Mouse (Mus musculus): Measurements from ENCODE around the gene Cfap45. TPM values are rescaled to one million over a fixed set of nuclear protein-coding genes. Genes with fewer than 3 reads are reported as not detected.
A peak's percentile ranks its signal among the peaks of the same experiment; 100 is the strongest.

Gene Cfap45
- polyA plus RNA-seq, 1 experiment from 2014 or later = 1.4 TPM

- no peak for ATAC-seq
- Histone ChIP-seq H3K4me1 (peaks cover 12% of the 10 kb centered on the region), H3K9ac (no peak overlapping the region), H3K4me2 (no peak overlapping the region), H3K27me3 (peaks cover 17% of the 10 kb centered on the region), H3K36me3 (ENCODE audit: poor library complexity, severe bottlenecking) (no peaks in the 10 kb centered on the region), H3K9me3 (replicated peaks) (no peaks in the 10 kb centered on the region), H3K27ac (no peak overlapping the region), H3K4me3 (no peak overlapping the region)
- 74% methylated on average over 7 of the region's 7 CpGs for WGBS
These were observed 5.4 kb downstream of the Cfap45 start for GRCm38 (mm10) chr1:172525971-172526370.

GRCm38 (mm10) chr1:172526380-172527081 lies 5.9 kb downstream of the Cfap45 start:
- Histone ChIP-seq H3K9ac (no peak overlapping the region), H3K4me2 (no peak overlapping the region), H3K9me3 (replicated peaks) (no peaks in the 10 kb centered on the region), H3K27me3 (peaks cover 17% of the 10 kb centered on the region), H3K36me3 (ENCODE audit: poor library complexity, severe bottlenecking) (no peaks in the 10 kb centered on the region), H3K27ac (no peak overlapping the region), H3K4me1 (peaks cover 13% of the 10 kb centered on the region), H3K4me3 (no peak overlapping the region)
- ATAC-seq = no peak
- WGBS = 85% methylated on average over 23 of the region's 23 CpGs

DNA sequence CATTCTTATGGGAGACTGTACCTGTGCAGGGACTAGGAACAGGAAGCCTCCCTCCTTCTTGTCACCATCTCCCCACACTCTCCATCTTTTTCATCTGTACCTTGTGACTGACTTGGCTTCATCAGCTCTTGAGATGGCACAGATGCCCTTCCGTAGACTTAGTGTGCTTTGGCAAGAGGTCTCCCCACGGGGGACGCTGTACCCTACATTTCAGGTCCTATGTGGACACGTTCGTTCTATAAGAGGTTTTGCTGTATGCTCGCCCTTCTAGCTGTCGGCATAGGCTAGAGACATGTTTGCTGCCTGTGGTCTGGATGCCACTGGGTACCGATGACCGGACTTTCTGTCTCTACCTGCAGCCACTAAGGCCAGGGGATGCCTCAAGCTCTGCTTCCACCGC lies 6.8 kb downstream of the Cfap45 start:
- Histone ChIP-seq H3K4me2 (no peak overlapping the region), H3K4me3 (no peak overlapping the region), H3K4me1 (peaks cover 21% of the 10 kb centered on the region), H3K27me3 (peaks cover 17% of the 10 kb centered on the region), H3K9me3 (replicated peaks) (no peaks in the 10 kb centered on the region), H3K9ac (no peak overlapping the region), H3K36me3 (ENCODE audit: poor library complexity, severe bottlenecking) (no peaks in the 10 kb centered on the region), H3K27ac (no peak overlapping the region)
- whole genome bisulfite sequencing = 94% methylated on average over 10 of the region's 10 CpGs
- ATAC-seq = no peak

DNA sequence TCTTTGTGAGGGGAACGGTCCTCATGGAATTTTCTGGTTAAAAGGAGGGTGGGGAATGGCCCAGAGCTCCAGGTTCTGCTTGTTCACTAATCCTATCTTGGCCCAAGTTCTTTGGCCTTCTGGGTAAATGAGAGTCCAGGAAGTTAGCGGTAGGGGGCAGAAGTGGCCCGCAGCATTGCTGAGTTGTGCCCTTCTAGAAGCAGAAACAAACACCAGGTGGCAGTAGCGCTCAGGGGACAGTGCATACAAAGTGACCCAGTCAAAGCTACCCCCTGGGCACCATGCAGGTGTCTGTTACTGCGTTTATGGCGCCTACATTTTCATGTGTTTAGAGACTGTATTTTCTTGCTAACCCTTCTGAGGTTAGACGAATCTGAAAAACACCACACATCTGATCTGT lies 8.1 kb downstream of the Cfap45 start:
- Histone ChIP-seq H3K27me3 (peaks cover 17% of the 10 kb centered on the region), H3K4me3 (no peak overlapping the region), H3K9me3 (replicated peaks) (no peaks in the 10 kb centered on the region), H3K36me3 (ENCODE audit: poor library complexity, severe bottlenecking) (no peaks in the 10 kb centered on the region), H3K27ac (no peak overlapping the region), H3K4me2 (no peak overlapping the region), H3K9ac (no peak overlapping the region), H3K4me1 (peaks cover 25% of the 10 kb centered on the region)
- ATAC-seq = peak; percentile 77
- 5% methylated on average over 7 of the region's 7 CpGs for WGBS

- no peak overlapping the region for H3K4me3 ChIP-seq
- H3K27me3 ChIP-seq = peaks cover 21% of the 10 kb centered on the region
- no peak overlapping the region for H3K9ac ChIP-seq
- ATAC-seq = peak; percentile 28; the same call in 1 of the 2 replicates
- 31% methylated on average over 8 of the region's 8 CpGs for WGBS
- H3K4me1 ChIP-seq = peaks cover 25% of the 10 kb centered on the region
- H3K36me3 ChIP-seq (ENCODE audit: poor library complexity, severe bottlenecking) = no peaks in the 10 kb centered on the region
- H3K9me3 ChIP-seq (replicated peaks) = no peaks in the 10 kb centered on the region
- H3K4me2 ChIP-seq = no peak overlapping the region
- H3K27ac ChIP-seq = no peak overlapping the region
These were observed 10.1 kb downstream of the Cfap45 start for GRCm38 (mm10) chr1:172530544-172531220.

- Histone ChIP-seq H3K4me2 (peak overlapping the region; percentile 44), H3K4me3 (peak overlapping the region; percentile 8; the same call in 1 of the 2 replicates), H3K27ac (no peak overlapping the region), H3K4me1 (peaks cover 25% of the 10 kb centered on the region), H3K27me3 (peaks cover 12% of the 10 kb centered on the region), H3K36me3 (ENCODE audit: poor library complexity, severe bottlenecking) (no peaks in the 10 kb centered on the region), H3K9ac (0 out of 2 replicates have a peak overlapping the region, but pooled peaks have one; percentile 23), H3K9me3 (replicated peaks) (no peaks in the 10 kb centered on the region)
- ATAC-seq = peak; percentile 41
- 4% methylated on average over 13 of the region's 13 CpGs for WGBS
These were observed 11.9 kb downstream of the Cfap45 start for GRCm38 (mm10) chr1:172532551-172532950.

DNA sequence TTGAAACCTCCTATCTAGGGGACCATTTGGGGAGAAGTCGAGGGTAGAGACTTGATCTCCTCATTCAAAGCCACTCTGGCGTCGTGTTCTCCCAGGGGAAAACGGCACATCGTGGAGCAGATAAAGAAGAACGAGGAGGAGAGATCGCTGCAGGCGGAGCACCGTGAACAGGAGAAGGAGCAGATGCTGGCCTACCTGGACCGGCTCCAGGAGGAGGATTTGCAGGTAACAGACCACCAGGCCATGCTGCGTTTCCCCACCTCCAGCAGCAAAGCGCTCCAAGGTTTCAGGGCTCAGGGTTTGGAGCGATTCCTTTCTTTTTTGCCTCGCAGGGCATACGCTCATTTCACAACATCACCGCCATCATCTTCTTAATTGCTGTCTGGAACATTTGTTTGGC lies 14.5 kb downstream of the Cfap45 start:
- Histone ChIP-seq H3K9me3 (replicated peaks) (no peaks in the 10 kb centered on the region), H3K27me3 (peaks cover 7% of the 10 kb centered on the region; the same call in 1 of the 2 replicates), H3K9ac (no peak overlapping the region), H3K27ac (no peak overlapping the region), H3K4me3 (no peak overlapping the region), H3K4me2 (no peak overlapping the region), H3K4me1 (peaks cover 32% of the 10 kb centered on the region), H3K36me3 (ENCODE audit: poor library complexity, severe bottlenecking) (no peaks in the 10 kb centered on the region)
- 85% methylated on average over 16 of the region's 16 CpGs for WGBS
- no peak for ATAC-seq

- Histone ChIP-seq H3K27me3 (no peaks in the 10 kb centered on the region; the same call in 1 of the 2 replicates), H3K27ac (no peak overlapping the region), H3K4me3 (no peak overlapping the region), H3K9ac (no peak overlapping the region), H3K4me1 (peaks cover 11% of the 10 kb centered on the region), H3K4me2 (no peak overlapping the region; the same call in 1 of the 2 replicates), H3K36me3 (ENCODE audit: poor library complexity, severe bottlenecking) (no peaks in the 10 kb centered on the region), H3K9me3 (replicated peaks) (no peaks in the 10 kb centered on the region)
- 48% methylated on average over 6 of the region's 6 CpGs for WGBS
- 0 out of 2 replicates have a peak, but pooled peaks have one; percentile 39 for ATAC-seq
These were observed 19.2 kb downstream of the Cfap45 start for GRCm38 (mm10) chr1:172539827-172540226.

- H3K36me3 ChIP-seq (ENCODE audit: poor library complexity, severe bottlenecking) = no peaks in the 10 kb centered on the region
- H3K4me2 ChIP-seq = no peak overlapping the region; the same call in 1 of the 2 replicates
- H3K9ac ChIP-seq = no peak overlapping the region
- whole genome bisulfite sequencing = 37% methylated on average over 11 of the region's 11 CpGs
- 0 out of 2 replicates have a peak, but pooled peaks have one; percentile 5 for ATAC-seq
- no peak overlapping the region for H3K4me3 ChIP-seq
- H3K9me3 ChIP-seq (replicated peaks) = no peaks in the 10 kb centered on the region
- no peak overlapping the region for H3K27ac ChIP-seq
- H3K27me3 ChIP-seq = no peaks in the 10 kb centered on the region; the same call in 1 of the 2 replicates
- H3K4me1 ChIP-seq = peaks cover 11% of the 10 kb centered on the region
These were observed 19.8 kb downstream of the Cfap45 start for GRCm38 (mm10) chr1:172540283-172540820.

DNA sequence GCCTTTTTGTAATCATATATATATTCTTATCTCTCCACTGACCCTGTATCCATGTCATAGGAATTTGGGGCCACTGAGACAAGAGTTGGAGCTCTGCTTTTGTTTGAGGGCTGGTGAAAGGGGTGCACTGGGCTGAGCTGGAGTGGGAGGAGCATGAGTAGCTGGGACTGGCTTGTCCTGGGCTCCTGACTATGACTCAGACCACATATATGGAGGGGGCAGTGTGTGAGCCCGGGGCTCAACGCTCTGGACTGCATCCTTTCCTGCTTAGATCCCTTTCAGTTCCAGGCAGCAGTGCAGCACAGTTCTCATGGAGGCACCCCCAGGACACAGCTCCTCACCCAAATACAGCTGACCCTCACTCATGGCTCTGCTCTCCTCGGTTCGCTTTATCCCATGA lies 25.5 kb downstream of the Cfap45 start:
- peaks cover 19% of the 10 kb centered on the region for H3K4me1 ChIP-seq
- no peak overlapping the region for H3K9ac ChIP-seq
- H3K27ac ChIP-seq = no peak overlapping the region
- 89% methylated on average over 4 of the region's 4 CpGs for WGBS
- H3K9me3 ChIP-seq (replicated peaks) = no peaks in the 10 kb centered on the region
- ATAC-seq = no peak
- no peak overlapping the region for H3K4me2 ChIP-seq
- no peaks in the 10 kb centered on the region for H3K36me3 ChIP-seq (ENCODE audit: poor library complexity, severe bottlenecking)
- H3K4me3 ChIP-seq = no peak overlapping the region
- no peaks in the 10 kb centered on the region for H3K27me3 ChIP-seq

DNA sequence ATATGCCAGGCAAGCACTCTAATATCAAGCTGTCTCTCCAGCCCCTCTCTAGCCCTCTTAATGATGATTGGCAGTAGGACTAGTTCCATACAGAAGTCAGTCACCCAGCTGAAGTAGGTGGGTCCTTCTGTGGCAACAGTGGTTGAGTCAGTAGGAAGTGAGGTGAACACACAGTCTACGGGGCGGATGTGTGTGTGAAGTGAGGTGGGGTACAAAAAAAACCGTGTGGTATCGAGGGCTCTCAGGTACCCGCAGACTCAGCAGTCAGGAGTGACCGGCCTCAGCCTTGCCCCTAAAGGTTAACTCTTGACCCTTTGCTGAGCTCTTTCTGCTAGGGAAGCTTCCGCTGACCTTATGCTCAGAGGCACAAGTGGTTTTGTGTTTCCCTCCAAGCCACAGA lies 27.9 kb downstream of the Cfap45 start:
- no peak for ATAC-seq
- H3K4me3 ChIP-seq = no peak overlapping the region
- no peaks in the 10 kb centered on the region for H3K9me3 ChIP-seq (replicated peaks)
- no peak overlapping the region for H3K27ac ChIP-seq
- peaks cover 21% of the 10 kb centered on the region for H3K4me1 ChIP-seq
- 72% methylated on average over 7 of the region's 7 CpGs for WGBS
- H3K4me2 ChIP-seq = no peak overlapping the region
- H3K9ac ChIP-seq = no peak overlapping the region
- H3K27me3 ChIP-seq = no peaks in the 10 kb centered on the region
- no peaks in the 10 kb centered on the region for H3K36me3 ChIP-seq (ENCODE audit: poor library complexity, severe bottlenecking)

DNA sequence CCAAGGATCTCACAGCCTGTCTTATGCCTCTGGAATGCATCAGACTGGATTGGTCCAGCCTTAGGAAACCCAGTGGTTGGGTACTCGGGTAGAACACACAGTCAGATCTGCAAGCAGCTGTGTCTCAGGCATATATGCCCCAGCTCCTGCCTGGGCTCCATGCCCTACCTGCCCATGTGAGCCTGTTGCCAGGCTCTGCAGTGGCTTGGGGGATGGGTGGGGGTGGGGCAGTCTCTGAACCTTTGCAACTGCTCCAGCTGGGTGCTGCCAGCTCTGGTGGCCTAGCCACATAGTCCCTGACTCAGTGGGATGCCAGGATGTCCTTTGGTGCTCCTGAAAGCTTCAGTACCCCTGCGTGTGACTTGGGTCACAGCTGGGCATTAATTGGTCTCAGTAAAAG lies 28.7 kb downstream of the Cfap45 start:
- 10% methylated on average over 2 of the region's 2 CpGs for WGBS
- Histone ChIP-seq H3K9me3 (replicated peaks) (no peaks in the 10 kb centered on the region), H3K27me3 (no peaks in the 10 kb centered on the region), H3K4me1 (peaks cover 21% of the 10 kb centered on the region), H3K9ac (no peak overlapping the region), H3K36me3 (ENCODE audit: poor library complexity, severe bottlenecking) (no peaks in the 10 kb centered on the region), H3K4me2 (peak overlapping the region; percentile 69), H3K4me3 (no peak overlapping the region), H3K27ac (no peak overlapping the region)
- ATAC-seq = no peak

Measured in forebrain, embryonic 13.5 days (tissue).